Mouse (Mus musculus): ENCODE measurements around the gene Zfyve1.

DNA sequence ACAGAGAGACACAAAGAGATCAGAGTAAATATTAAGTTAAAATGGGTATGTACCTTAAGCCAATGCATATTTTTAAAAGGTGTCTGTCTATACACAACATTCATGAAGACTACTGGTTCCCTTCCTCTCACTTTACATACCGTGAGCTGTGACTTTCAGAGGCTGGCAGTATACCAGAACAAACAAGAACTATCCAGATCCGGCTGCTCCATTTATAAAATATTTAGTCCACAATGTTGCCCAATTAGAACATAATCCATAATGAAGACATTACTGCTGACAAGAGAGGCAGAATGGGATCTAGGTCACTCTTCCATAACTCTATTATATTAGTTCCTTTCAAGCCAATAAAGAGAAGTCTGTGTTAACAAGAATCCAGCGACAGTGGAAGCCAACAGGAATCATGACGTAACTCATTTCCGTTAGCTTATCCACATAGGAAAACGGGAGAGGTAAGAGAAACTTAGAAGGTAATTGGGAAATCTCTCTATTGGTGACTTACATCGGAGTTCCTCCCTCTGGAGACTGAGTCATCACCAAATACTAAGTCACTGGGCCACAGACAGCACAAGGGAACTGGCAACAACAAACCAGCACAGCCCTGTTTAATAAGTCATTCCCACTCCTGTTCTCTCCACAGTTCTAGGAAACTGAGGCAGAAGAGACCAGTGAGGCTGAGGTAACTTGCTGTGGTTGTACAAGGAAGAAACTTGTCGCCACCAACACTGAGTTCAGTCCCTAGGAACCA, 5.1 kb downstream of the Zfyve1 start:
- no peak for TF ChIP-seq CTCF (IDR thresholded peaks at IDR 0.05; ENCODE audit: low read depth, low read length)
- TF ChIP-seq EP300 (IDR thresholded peaks at IDR 0.05; ENCODE audit: insufficient read depth, low read depth, low read length): no peak
